Mouse (Mus musculus): ENCODE data around the gene 1700080E11Rik.
"Not testable (repeated sequence)": the region's sequence is repeated elsewhere in the genome, so short reads cannot be mapped to it uniquely, and the experiment has no call there.

1700080E11Rik gene

DNA sequence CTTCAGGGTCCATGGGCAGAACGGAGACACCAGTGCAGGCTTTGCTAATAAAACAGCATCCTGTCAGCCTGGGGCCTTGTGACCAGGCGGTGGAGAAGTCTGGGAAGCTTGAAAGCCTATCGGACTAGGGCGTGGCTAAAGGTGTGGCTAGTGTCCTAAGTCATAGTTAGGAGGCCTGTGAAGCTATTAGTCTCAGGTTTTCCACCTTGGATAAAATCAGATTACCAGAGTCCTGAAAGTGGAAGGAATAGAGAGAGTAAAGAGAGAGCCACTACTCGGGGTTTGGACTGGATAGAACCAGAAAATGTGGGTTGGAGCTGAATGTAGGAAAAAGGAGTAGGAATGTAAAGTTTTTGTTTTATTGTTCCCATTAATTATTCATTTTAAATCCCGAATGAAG is at the start of gene 1700080E11Rik:
Gene 1700080E11Rik (minus strand): TSS at position 101 of the 400 bp plus-strand sequence.
- DNase-seq = no peak

DNA sequence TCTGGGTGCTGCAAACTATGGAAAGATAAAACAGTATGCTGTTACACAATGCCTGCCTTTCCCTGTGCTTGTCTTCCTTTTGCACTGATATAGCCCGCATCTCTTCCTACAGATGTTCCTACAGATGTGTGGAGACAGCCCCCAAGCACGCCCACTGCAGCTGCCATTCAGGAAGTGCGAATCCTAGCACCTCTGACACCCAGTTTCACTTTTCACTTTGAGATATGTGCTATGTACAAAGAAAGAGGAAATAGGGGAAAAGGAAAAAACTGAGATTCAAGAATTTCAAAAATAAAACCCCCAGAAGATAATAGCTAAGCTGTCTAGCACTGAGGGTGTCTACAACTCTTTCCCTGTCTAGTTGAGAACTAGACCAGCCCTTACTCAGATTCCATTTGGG is 41.8 kb upstream of the 1700080E11Rik start:
- DNase-seq = no peak

DNA sequence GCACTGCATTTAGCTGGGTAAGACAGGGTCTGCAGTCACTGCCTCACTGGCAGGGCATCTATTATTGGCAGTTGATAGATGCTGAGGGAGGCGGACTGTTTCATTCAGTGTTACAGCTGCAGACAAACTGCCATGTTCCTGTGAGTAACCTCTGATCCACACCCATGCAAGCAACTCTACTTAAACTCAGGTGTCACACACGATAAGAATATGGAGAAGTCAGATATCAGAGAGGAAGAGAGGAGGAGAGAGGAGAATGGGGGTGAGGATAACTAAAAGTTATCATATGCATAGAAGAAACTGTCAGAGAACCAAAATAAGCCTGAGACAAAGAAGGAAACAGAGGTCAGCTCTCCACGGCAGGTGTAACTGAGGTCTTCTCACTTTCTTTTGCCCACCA is 37.5 kb upstream of the 1700080E11Rik start:
- DNase-seq = no peak

DNA sequence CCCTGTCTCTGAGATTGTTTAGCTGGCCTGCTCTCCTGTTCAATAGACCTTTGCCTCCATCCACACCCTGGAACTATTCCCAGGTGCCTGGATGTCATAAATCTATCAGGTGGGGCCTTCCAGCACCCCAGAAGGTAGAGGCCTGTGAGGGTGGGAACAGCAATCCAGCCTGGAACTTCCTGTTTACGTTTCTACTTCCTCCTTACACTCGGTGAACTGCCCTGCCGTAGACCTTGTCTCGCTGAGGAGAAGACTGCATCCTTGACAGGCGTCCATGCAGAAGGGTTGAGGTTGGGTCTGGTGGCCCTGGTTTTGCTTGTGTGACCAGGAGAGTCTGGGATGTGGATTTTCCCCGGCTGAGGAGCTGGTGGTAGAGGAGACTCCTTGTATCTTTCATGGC is 5.7 kb downstream of the 1700080E11Rik start:
- no peak for DNase-seq

DNA sequence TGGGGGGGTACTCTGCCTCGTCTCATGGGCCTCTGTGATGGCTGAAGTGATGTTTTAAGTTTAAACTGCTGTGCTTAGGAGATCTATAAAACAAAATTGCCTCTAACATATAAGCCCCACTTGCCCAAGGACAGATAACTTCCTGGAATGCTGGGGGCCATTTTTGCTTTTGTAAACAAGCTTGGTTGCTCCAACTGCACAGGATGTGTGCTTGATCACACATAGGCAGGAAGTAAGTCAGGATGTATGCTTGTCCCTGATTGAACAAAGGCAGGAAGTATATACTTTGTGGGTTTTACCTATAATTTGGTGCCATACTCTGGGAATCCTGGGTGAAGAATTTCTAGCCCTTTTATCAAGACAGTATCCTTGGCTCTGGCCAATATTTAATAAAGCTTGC is 8.5 kb downstream of the 1700080E11Rik start:
- no peak for DNase-seq

DNA sequence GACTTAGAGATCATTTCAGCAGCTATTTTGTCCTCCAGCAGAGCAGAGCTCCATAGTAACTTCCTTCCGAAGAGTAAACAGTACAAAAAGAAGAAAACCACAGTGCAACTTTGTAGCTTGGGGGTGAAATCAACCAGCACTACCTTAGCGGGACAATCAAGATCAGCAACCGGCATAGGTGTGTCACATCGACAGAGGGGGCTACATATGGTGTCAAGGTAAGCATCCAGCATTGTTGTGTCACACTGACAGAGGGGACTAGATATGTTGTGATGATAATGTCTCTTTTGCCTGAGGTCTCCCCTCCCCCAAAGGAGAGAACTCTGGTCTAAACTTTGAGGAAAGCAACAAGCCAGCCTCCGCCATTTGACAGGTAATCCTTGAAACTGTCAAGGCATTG is 10.4 kb downstream of the 1700080E11Rik start:
- DNase-seq = no peak

DNA sequence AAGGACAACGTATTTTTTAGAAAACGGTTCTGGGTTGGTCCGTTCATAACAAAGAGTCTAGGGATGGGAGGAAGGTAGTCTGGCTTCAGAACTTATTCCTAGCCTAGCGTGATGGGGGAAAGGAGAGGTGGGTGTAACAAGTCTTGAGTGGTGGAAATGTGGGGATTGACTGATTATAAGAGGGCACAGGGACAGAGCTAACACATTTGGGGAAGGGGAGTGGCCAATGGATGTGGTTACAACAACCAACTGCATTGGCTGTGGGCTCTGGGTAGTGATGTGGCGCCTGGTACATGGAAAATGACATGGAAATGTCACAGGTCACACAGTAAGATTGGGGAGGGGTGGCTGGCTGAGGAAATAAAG is 12.9 kb downstream of the 1700080E11Rik start:
- DNase-seq = no peak

DNA sequence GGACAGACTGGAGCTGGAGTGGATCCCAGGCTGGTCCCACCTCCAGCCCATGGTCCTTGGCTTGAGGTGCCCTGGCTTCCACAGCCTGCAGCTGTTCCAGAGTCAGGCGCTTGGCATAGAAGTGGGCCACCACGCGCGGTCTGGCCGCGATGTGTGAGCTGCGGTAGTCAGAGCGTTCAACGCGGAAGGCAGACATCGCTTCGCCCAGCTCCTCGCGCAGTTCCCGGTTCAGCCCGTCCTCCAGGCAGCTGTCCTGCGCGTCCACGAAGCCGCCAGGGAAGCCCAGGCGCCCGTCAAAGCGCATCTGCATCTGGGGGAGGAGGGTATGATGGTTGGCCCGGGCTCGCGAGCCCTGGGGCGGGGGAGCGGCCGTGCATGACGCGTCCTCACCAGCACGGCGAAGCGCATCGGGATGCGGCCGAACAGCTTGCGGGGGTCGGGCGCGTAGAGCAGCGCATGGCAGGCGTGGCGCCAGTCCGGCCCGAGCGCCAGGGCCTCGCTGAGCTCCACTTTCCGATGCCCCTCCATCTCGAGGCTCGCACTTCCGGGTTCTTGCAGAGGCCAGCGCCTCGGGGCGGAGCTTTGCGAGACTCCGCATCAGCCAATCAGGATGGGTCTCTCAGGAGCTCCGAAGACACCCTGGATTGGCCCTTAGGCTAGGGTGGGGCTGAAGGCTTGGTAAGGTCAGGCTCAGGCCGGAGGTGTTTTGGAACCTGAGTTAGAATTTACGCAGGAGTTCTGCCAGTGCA is 13.5 kb downstream of the 1700080E11Rik start, which contains the start of gene Nudt16:
Gene Nudt16 (minus strand): TSS at position 572 of the 749 bp plus-strand sequence.
- DNase-seq = peak; percentile 80

DNA sequence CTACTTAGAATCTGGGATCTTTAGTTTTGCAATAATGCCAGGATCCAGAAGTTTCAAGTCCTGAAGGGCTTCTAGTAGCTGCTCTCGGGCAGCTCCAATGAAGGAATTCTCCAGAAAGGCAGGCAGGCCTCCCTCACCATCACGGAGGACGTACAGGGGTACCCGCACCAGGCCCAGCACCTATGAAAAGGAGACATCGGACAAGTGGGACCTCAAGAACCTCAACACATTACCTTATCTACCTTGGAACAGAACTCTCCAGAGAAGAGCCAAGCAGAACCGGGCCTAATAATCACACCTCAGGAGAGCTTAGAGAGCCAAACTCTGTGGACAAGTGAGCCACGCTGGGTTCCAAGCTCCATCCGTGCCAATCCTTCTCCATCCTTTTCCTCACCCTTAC is 14.6 kb downstream of the 1700080E11Rik start:
- DNase-seq = no peak

DNA sequence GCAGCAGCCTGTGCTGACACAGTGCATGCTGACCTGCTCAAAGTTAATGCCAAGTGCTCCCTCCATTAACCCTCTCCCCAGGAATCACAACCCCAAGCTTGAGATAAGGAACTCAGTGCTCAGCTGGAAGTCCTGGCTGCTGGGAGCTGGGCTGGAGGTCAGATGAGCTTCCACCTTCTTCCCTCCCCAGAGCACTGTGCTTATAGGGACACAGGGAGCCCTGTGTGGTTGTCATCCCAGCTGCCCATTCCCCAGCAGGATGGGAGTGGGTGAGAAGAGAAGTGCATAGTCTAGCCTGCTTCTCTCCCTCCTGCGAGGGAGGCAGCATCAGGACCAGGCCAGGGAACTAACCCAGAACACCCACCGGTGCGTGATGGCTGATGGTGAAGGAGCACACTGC is 19.7 kb downstream of the 1700080E11Rik start:
- not testable (repeated sequence) for DNase-seq

DNA sequence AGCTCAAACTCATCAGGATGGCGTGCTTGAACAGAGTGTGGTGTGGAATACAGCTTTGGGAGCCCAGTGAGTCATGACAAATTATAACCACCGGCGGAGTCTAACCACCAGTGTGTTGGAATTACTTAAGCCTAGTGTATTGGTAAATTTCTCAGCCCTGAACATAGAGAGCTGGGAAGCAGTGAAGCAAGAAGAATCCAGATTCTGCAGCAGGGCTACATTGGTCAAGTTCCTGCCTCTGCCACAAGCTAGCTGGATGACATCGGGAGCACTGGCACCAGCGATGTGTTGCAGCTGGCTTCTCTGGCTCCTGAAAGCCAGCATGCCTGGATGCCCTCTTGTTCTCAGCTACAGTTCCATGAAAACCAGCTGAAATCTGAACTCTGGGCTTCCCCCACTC is 41.0 kb downstream of the 1700080E11Rik start:
- DNase-seq = no peak

DNA sequence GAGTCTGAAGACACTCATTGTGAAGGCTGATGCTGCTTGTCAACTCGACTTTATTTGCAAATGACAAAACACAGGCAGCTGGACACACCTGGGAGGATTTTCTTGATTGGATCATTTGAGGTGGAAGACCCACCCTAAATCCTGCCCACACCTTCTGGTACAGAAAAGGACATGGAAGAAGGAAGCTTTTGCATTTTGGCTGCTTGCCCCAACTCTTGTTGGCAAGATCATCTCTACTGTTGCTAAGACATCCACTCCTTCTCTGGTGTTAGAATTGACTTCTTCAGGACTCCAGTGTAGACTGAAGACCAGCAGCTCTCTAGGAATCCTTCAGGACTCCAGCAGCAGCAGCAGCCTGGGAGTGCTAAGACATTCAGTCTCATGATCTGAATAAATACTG is 43.0 kb downstream of the 1700080E11Rik start:
- peak; percentile 49 for DNase-seq

DNA sequence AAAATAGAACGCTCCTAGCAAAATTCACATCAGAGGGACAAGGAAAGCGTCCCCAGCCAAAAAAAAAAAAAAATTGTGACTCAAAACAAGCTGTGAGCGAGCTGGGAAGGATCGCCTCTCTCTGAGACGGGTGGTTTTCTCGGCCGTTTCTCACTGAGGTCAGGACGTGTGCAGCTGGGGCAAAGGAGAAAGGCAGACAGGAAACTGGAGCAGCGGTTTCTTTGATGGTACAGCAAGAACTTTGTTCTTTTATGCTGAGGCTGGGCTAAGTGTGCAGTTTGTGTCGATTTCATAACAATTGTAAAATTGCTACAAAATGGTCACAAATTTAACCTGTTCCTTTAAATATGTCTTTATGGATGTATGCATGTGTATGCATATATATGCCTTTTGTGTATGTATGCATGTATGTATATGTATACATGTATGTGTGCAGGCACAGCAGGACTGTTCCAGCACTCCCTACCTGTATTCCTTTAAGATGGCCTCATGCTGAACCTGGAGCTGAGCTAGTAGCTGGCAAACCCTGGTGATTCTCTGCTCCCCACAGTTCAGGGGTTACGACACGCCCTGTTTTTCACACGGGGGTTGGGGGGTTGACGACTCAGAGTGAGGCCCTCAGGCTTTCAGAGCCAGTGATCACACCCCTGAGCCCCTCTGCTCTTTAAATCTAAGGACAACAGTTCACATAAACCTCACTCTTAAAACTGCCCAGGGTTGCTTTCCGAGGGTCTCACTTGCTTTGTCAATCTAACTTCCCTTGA is 43.9 kb downstream of the 1700080E11Rik start:
- no peak for DNase-seq
